In the genomic region with DNA sequence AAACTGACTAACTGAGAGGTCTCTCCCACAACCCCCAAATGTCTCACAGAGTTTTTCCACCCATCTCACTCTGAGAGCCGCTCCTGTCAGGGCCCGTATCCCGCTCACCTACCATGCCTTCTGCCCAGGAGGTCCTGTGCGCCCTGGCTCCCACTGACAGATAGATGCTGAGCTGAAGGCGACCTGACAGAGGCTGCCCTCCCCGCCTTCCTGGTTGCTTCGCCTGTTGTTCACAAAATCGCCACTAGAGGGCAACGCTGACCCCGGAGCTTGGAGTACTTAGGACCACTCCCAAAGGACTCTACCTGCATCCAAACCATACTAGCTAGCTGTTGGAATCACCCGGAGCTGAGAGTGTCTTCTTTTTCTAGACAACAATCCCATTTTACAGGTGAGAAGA, we compare ENCODE assay signal across 9 mouse cellular contexts. TPM values are rescaled to one million over a fixed set of nuclear protein-coding genes. Genes with fewer than 3 reads are reported as not detected.
DNase-seq lines count a peak whose midpoint lies in the region; ATAC-seq and TF ChIP-seq lines count a peak whose summit lies in the region.
"Had no signal": no experiment of that assay in that cellular context is flagged by ENCODE, and none has a peak within 500 bp of the region (broad histone marks: within the 10 kb centered on the region; RNA-seq: fewer than 3 reads in every experiment).

No protein-coding gene starts in this region.

- DNase-seq in layer of hippocampus, adult 18-20 months (ENCODE audit: low spot score in 2 of 2), result peak; percentile 25 to 76
- DNase-seq in layer of hippocampus, adult 9-11 months, result no peak
- peak; percentile 55 for DNase-seq in cerebellum, adult 9-11 months
- DNase-seq in frontal cortex, postnatal 25 days (ENCODE audit: low spot score in 2 of 2), result peak; percentile 62 to 66
- peak; percentile 68 for DNase-seq in limb, embryonic 14.5 days (ENCODE audit: low spot score)
- peak; percentile 60 to 74 for DNase-seq in natural killer cell, adult 2 months (ENCODE audit: low spot score in 2 of 2)
- peak; percentile 71 to 91 for DNase-seq in spleen, postnatal 4 days (ENCODE audit: low spot score in 2 of 2)

- H3K27ac ChIP-seq in intestine, embryonic 15.5 days, result no peak overlapping the region
- H3K27ac ChIP-seq in limb, embryonic 14.5 days (replicated peaks; ENCODE audit: low read depth, low read length), result no peak overlapping the region

- H3K9me3 ChIP-seq in intestine, embryonic 15.5 days, result no peaks in the 10 kb centered on the region
- no peaks in the 10 kb centered on the region for H3K9me3 ChIP-seq in limb, embryonic 14.5 days (ENCODE audit: control insufficient read depth, low read length)

- H3K4me2 ChIP-seq in intestine, embryonic 15.5 days (replicated peaks), result no peak overlapping the region
- H3K4me2 ChIP-seq in limb, embryonic 14.5 days (replicated peaks; ENCODE audit: low read depth, low read length, severe bottlenecking), result no peak overlapping the region

- 4% methylated on average over 11 of the region's 11 CpGs for WGBS in intestine, embryonic 15.5 days
- 3% methylated on average over 11 of the region's 11 CpGs for WGBS in limb, embryonic 14.5 days

- H3K27me3 ChIP-seq in intestine, embryonic 15.5 days (replicated peaks), result no peaks in the 10 kb centered on the region
- no peaks in the 10 kb centered on the region for H3K27me3 ChIP-seq in limb, embryonic 14.5 days (ENCODE audit: control insufficient read depth, insufficient read depth, low read length)

- no peak for TF ChIP-seq POLR2A in limb, embryonic 14.5 days (IDR thresholded peaks at IDR 0.05; ENCODE audit: borderline replicate concordance, extremely low read depth, insufficient read depth, insufficient read length)

- no peak overlapping the region for H3K9ac ChIP-seq in intestine, embryonic 15.5 days
- no peak overlapping the region for H3K9ac ChIP-seq in limb, embryonic 14.5 days (ENCODE audit: low read depth, low read length, severe bottlenecking)

- no peak overlapping the region for H3K4me3 ChIP-seq in intestine, embryonic 15.5 days (replicated peaks)
- H3K4me3 ChIP-seq in limb, embryonic 14.5 days (replicated peaks; ENCODE audit: low read length), result no peak overlapping the region
- H3K4me3 ChIP-seq: myocyte had no signal

- H3K36me3 ChIP-seq in intestine, embryonic 15.5 days, result no peaks in the 10 kb centered on the region
- H3K36me3 ChIP-seq in limb, embryonic 14.5 days (ENCODE audit: control insufficient read depth, insufficient read depth, low read length), result no peaks in the 10 kb centered on the region

- peak; percentile 56 for ATAC-seq in intestine, embryonic 15.5 days
- 0 out of 2 replicates have a peak, but pooled peaks have one; percentile 50 for ATAC-seq in limb, embryonic 14.5 days (ENCODE audit: low FRiP score, low read depth)

- no peaks in the 10 kb centered on the region; the same call in 1 of the 2 replicates for H3K4me1 ChIP-seq in intestine, embryonic 15.5 days (replicated peaks)
- H3K4me1 ChIP-seq in limb, embryonic 14.5 days (ENCODE audit: control insufficient read depth, insufficient read depth, low read length), result no peaks in the 10 kb centered on the region

RNA-seq across cellular contexts. Expression of a gene that starts 30.0 kb away (rescaled TPM):
- 100 to 1,000 TPM; 139 to 140 TPM for total RNA-seq in layer of hippocampus, adult 18-20 months (2021)
- 424 and 451 TPM in 2 replicates for polyA plus RNA-seq in intestine, embryonic 15.5 days (2015; fragmentation: Nextera tagmentation; extraction: Ambion mirVana)
- 63.5 and 201 TPM in 2 replicates for polyA plus RNA-seq in limb, embryonic 14.5 days (2012; rRNA removed)
- 286 and 299 TPM in 2 replicates for polyA plus RNA-seq in limb, embryonic 14.5 days (2014; fragmentation: Nextera tagmentation; extraction: Ambion mirVana)

RNA-seq across cellular contexts. Expression of a gene that starts 36.8 kb away (rescaled TPM):
- not detected for total RNA-seq in layer of hippocampus, adult 18-20 months (2021)
- 0.27 and 0.36 TPM in 2 replicates for polyA plus RNA-seq in intestine, embryonic 15.5 days (2015; fragmentation: Nextera tagmentation; extraction: Ambion mirVana)
- 0.09 TPM in 1 of 2 replicates, not detected in the other for polyA plus RNA-seq in limb, embryonic 14.5 days (2012; rRNA removed)
- 0.17 TPM in 1 of 2 replicates, not detected in the other for polyA plus RNA-seq in limb, embryonic 14.5 days (2014; fragmentation: Nextera tagmentation; extraction: Ambion mirVana)
- polyA plus RNA-seq: myocyte had no signal

RNA-seq across cellular contexts. Expression of a gene that starts 36.9 kb away (rescaled TPM):
- total RNA-seq in layer of hippocampus, adult 18-20 months (2021), result not detected
- polyA plus RNA-seq in intestine, embryonic 15.5 days (2015; fragmentation: Nextera tagmentation; extraction: Ambion mirVana), result not detected in 2 replicates
- polyA plus RNA-seq in limb, embryonic 14.5 days (2012; rRNA removed), result not detected in 2 replicates
- polyA plus RNA-seq in limb, embryonic 14.5 days (2014; fragmentation: Nextera tagmentation; extraction: Ambion mirVana), result not detected in 2 replicates
- polyA plus RNA-seq: myocyte had no signal
